Mouse (Mus musculus) adrenal gland, adult 8-10 months (tissue): ENCODE data around the gene Ube2c. TPM values are rescaled to one million over a fixed set of nuclear protein-coding genes. Genes with fewer than 3 reads are reported as not detected.
A peak's percentile ranks its signal among the peaks of the same experiment; 100 is the strongest.

Experiments
- DNase-seq: peaks from one replicate; pipeline ENCODE4 v3.0.0; 2022
- total RNA-seq, 4 experiments: library from RNA; stranded (reverse); gene quantifications; 2 replicates each; pipeline ENCODE4 v1.2.4; 2022

Ube2c gene
- total RNA-seq, 4 experiments from 2014 or later, result 1.1 to 5.1 (median 2.0) TPM

GRCm38 (mm10) chr2:164762593-164762992, 7.1 kb upstream of the Ube2c start:
- DNase-seq, result no peak

DNA sequence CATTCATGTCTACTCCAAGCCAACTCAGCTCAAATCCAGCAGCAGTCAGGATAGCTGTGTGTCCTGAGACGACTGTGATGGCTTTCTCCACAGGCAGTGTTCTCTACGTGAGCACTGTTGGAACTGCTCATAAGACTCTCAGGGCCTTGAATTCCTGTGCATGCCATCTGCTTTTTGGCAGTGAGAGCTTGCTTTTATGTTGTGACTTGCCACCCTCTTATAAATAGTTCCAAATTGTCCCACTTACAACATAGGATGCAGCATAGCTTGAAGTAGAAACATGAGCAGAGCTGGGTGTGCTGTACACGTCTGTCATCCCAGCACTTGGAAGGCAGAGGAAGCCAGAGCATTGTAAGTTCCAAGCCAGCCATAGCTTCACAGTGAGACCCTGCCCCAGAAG, 3.9 kb upstream of the Ube2c start:
- DNase-seq, result no peak

GRCm38 (mm10) chr2:164767812-164768540, 1.7 kb upstream of the Ube2c start:
- DNase-seq, result no peak

DNA sequence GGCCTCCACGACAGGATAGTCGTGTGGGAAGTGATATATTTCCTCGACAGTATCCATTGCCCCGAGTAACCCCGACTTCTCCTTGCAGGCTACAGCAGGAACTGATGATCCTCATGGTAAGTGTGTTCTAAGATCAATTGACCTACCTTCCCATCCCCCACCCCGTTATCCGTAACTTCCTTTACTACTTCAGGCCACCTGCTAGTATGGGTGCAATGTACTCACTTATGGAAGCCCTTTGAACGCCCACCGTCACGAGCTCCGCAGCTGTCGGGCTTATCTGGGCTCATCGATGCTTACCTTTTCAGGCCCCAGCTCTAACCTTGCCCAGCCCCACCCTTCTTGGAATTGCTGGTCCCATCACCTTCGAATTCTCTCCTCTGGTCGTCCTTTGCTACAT, 581 bp downstream of the Ube2c start:
- no peak for DNase-seq

DNA sequence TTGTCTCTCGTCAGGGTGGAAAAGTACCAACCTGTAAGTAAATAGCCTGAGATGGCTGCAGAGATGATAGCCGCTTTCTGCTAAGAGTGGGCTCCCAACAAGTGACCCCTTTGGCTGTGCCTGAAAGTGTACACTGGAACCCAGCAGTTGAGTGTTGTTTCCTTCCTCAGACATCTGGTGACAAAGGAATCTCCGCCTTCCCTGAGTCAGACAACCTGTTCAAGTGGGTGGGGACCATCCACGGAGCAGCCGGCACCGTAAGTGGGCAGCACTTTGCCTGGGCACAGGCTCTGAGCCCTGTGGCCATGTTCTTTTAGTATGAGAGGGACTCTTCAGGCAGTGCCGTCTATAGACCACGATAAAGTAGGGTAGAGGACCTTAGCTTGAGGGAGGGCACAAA, 1.4 kb downstream of the Ube2c start:
- DNase-seq, result no peak

- DNase-seq, result no peak
These were observed 3.7 kb downstream of the Ube2c start for GRCm38 (mm10) chr2:164773229-164773988.

- DNase-seq, result no peak
These were observed 4.3 kb downstream of the Ube2c start for GRCm38 (mm10) chr2:164773989-164774364.

DNA sequence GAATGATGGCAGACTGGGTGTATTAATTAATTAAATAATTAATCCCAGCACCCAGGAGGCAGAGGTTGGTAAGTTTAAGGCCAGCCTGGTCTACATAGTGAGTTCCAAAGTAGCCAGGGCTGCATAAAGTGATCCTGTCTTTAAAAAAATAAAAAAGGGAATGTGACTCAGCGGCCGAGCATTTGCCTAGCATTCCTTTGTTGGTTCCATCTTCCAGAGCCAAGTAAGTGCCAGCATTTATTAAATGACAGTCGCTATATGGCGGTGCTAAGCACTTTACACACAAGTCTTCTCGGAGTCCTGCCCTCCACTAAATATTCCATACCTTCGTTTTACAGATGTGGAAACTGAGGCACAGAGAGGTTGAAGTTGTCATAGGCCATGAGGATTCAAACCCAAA, 6.4 kb downstream of the Ube2c start:
- no peak for DNase-seq

- DNase-seq, result no peak
These were observed 7.1 kb downstream of the Ube2c start for GRCm38 (mm10) chr2:164776801-164777200.

DNA sequence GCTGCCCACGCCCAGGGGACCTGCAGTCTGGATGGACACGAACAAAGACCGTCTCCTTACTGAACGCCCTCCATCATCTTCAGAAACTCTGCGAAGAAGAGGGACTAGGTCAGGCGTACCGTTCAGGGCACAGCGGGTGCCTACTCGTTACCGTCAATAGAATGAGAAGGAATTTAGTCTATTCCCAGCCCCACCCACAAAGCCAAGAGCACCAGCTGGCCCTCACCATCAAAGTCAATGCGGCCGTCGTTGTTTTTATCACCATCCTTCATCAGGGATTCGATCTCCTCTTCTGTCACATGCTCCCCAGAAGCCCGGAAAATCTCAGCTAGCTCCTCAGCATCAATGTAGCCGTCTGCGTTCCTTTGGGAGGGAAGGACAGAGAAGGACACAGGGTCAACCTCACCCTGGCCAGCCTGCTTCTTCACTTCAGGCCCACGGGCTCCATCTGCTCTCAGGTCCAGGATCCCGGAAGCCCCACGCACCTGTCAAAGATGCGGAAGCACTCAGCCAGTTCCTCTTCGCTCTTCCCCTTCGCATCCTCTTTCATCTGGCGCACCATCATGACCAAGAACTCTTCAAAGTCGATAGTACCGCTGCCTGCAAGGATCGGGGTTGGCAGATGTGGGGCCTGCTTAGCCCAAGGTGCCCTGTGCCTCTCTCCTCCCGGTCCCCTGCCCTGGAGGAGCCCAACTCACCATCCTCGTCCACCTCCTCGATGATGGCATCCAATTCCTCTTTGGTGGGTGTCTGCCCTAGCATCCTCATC, 7.7 kb downstream of the Ube2c start:
- no peak for DNase-seq

- DNase-seq, result no peak
These were observed 8.3 kb downstream of the Ube2c start for GRCm38 (mm10) chr2:164778015-164778287.

DNA sequence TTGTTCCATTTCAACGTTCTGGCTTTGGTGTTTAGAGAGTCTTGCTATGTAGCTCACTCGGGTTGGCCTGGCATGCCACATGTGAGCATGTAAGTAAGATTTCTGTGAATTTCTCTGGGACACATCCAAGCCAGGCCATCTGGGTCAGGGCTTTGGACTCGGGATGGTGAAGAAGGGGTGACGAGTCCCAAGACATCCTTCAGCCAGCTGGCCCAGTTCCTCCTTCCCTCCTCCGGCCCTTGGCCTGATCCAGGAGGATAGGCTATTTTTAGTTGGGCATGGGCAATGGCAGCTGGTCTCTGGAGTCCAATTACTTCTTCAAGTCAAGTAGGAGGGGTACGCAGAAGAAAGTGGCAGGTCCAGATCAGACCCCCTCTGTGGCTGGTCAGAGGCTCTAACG, 9.1 kb downstream of the Ube2c start:
- DNase-seq, result no peak

DNA sequence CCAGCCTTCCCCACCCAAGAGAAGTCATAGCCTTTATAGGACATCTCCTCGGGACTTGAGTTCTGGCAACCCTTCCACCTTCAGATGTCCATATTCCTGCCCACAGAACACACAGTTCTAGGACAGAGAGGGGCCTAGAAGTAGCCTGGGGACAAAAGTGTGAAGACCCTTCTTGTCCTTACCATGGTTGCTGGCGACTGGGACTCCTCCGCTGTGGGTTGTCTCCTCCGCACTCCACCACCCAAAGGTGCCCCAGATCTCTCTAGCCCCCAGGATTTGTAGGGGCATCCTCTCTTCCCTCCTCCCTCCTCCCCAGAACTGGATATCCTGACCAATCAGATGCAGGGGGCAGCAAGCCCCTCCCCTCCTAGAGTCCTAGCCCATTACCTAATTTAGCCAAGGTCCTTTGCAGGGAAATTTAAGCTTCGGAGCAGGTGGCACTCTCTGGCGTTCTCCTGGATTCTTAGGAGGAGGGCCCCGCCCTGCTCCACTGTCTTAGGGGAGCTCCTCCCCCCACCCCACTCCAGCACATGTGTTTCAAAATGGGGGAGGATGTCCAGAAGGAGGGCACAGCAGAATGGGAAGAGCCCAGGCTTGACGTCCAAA, 9.9 kb downstream of the Ube2c start, which contains the start of gene Tnnc2:
TSS of gene Tnnc2 (minus strand) at position 487 of the 606 bp plus-strand sequence.
- DNase-seq, result no peak

DNA sequence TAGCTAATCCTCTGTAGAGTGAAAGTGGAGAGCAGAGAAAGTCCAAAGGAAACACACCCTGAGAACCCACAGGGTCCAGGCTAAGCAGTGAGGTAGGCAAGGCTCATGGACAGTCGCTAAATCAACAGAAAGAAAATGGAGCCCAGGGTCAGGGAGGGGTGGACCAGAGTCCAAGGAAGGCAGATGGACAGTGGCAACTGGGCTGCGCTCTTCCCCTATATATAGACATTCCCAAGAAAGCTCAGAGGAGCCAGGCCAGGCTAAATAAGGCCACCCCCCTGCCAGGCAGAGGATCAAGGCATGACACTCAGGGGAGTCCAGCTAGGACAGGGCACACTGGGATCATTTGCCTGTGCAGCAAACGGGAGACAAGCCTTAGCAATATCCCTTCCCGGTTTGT, 12.2 kb downstream of the Ube2c start:
- DNase-seq, result no peak

GRCm38 (mm10) chr2:164783926-164784581, 14.4 kb downstream of the Ube2c start:
- DNase-seq, result no peak

DNA sequence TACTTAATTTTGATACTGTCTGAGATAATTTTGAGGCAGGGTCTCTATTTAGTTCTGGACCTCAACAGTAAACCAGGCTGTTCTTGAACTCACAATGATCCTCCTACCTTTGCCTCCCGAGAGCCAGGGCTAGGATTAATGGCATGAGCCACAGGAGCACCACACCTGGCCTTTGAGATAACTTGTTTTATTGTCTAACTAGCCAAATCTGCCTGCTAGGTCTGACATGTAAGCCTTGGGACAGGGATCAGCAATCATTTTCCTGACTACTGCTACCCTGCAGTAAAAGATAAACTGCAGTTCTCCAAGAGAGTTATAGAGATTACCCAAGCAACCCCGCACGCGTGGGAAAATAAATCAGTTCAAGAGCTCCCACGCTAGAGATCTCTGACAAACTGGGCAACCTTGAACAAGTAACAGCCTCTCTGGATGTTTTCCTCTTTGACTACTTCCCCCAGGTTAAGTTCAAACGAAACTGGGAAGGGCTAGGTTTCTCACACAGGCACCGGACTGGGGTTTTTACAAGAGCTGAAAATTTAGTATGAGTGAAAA, 15.2 kb downstream of the Ube2c start:
- no peak for DNase-seq

GRCm38 (mm10) chr2:164785481-164786387, 16.0 kb downstream of the Ube2c start, which contains the start of gene Snx21:
Snx21 (plus strand) TSS chr2:164785823.
- DNase-seq, result peak; percentile 94

- DNase-seq, result no peak
These were observed 16.7 kb downstream of the Ube2c start for GRCm38 (mm10) chr2:164786388-164786885.

DNA sequence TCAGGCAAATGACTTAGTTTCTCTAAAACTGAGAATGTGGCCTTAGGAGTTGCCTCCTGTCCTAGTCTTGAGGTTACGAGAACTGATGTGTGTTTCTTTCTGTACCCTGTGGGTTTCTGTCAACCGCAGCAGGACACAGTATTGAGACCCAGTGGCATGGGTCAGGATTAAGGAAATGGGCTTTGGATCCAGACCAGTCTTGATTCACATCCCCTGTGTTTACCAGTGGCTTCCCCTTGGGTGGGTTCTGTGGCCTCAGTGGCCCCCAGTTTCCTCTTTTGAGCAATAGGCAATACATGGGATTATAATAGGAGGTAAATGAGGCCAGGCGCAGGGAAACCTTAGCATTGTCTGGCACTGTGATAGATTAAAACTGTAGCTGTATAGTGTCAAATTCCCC, 17.3 kb downstream of the Ube2c start:
- DNase-seq, result no peak

DNA sequence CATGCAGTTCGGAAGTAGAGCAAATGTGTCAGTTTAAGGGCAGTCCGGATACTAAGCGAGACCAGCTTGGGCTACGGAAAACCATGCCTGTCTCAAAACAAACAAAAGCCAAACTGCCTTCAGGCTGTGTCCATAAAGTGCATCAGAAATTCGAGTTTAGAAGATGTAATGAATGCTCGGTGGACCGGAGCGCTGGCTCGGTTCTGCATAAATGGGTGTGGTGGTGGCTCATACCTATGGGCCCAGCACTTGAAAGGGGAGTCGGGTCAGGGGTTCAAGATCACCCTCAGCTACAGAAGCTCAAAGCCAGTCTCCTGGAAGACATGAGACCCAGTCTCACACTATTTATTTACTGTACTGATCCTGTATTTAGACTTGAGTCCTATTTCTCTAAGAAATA, 18.1 kb downstream of the Ube2c start:
- no peak for DNase-seq

- no peak for DNase-seq
These were observed 18.7 kb downstream of the Ube2c start for GRCm38 (mm10) chr2:164788411-164788810.
